Mouse (Mus musculus) liver, postnatal 0 days (tissue): ENCODE measurements around the gene Hes6.

ENCODE experiments used
- CTCF ChIP-seq: sonication (generic); IDR thresholded peaks from 2 replicates; pipeline ENCODE4 v1.5.1; 2016; ENCODE audit warnings: antibody characterized with exemption, low read depth
- EP300 ChIP-seq: IDR thresholded peaks from 2 replicates; pipeline ENCODE4 v1.6.1; 2016; ENCODE audit warnings: antibody characterized with exemption, low read depth, mild to moderate bottlenecking

DNA sequence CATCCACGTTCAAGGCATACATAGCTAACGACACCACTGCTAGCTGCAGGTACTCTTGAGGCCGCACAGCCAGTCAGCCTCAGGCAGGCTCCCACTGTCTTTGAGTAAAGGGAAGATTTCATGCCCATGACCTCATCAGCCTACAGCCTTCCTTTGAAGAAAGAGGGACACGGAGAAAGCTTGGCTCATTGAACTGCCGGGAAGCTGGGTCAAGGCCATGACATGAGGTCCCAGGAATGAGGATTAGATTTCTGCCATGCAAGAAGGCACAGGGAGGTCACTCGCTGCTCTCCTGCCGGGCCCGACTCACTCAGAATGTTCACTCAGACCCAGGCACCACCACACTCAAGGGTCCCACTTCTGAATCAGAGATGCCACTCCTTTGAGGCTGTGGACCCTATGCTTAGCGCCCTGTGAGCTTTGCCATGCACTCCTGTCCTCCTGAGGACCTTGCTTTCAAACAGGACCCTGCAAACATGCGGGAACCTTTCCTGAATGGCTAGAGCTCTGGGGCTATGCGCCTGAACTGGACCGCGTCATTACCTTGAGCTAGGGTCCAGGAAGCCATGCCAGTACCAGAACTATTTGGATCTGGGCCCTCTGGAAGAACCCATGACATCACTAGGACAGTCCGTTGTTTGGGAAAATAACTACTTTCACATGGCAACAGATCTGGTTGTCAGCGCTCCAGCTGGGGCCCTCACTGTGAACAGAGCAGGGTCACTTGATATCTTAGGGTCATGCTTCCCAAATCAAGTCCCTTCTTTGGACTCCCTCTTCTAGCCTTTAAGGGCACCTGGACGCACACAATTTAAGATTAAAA is 48.8 kb downstream of the Hes6 start:
- TF ChIP-seq CTCF (no peak), EP300 (no peak)
